39 mouse cellular contexts compared by ENCODE assay signal in the genomic region with DNA sequence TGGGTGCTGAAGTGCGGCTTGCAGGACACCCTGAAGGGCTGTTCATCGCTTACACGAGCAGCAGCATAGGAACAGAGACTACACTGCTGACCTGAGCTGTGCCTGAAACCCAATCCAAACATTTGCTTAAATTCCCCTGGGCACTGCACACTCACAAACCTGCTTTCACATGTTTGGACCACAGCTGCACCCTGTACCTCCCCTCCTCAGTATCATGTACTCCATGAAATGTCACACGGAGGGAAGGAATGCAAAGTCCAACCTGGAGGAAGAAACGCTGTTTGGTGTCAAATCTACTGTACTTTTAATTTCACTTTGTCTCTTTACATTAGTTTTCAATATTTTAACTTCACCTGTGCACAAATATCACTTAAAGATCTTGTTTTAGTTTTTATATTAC. TPM values are rescaled to one million over a fixed set of nuclear protein-coding genes. Genes with fewer than 3 reads are reported as not detected.
"Had no signal": no experiment of that assay in that cellular context is flagged by ENCODE, and none has a peak within 500 bp of the region (broad histone marks: within the 10 kb centered on the region; RNA-seq: fewer than 3 reads in every experiment).

No protein-coding gene starts in this region.

- ATAC-seq: forebrain, embryonic 13.5 days; forebrain, embryonic 14.5 days; forebrain, embryonic 15.5 days; forebrain, embryonic 16.5 days; forebrain, postnatal 0 days had no signal

- H3K4me2 ChIP-seq: embryonic facial prominence, embryonic 12.5 days; embryonic facial prominence, embryonic 13.5 days; embryonic facial prominence, embryonic 15.5 days; forebrain, embryonic 12.5 days; forebrain, embryonic 13.5 days; forebrain, embryonic 15.5 days had no signal

- H3K9me3 ChIP-seq: embryonic facial prominence, embryonic 10.5 days; embryonic facial prominence, embryonic 12.5 days; embryonic facial prominence, embryonic 13.5 days; embryonic facial prominence, embryonic 15.5 days; forebrain, embryonic 10.5 days; forebrain, embryonic 12.5 days; forebrain, embryonic 13.5 days; forebrain, embryonic 15.5 days had no signal

- H3K9ac ChIP-seq: embryonic facial prominence, embryonic 12.5 days; embryonic facial prominence, embryonic 13.5 days; embryonic facial prominence, embryonic 15.5 days; forebrain, embryonic 12.5 days; forebrain, embryonic 13.5 days; forebrain, embryonic 15.5 days; forebrain, postnatal 0 days had no signal

- H3K27me3 ChIP-seq: embryonic facial prominence, embryonic 12.5 days; embryonic facial prominence, embryonic 13.5 days; embryonic facial prominence, embryonic 15.5 days; forebrain, embryonic 12.5 days; forebrain, embryonic 13.5 days; forebrain, embryonic 15.5 days had no signal

- DNase-seq: cerebellum, adult 2 months; cerebellum, adult 8-10 months; cerebellum, adult 9-10 months; cerebellum, adult 9-11 months; cerebellum, postnatal 10 days; cerebellum, postnatal 14 days; cerebellum, postnatal 25 days; cerebellum, postnatal 36 days; embryo, embryonic 11 days; forebrain, postnatal 0 days; gastrocnemius, adult 2 months; gastrocnemius, postnatal 10 days; gastrocnemius, postnatal 14 days; gastrocnemius, postnatal 25 days; gastrocnemius, postnatal 36 days; heart, adult 11 months; heart, adult 18-20 months had no signal

- H3K4me3 ChIP-seq: embryonic facial prominence, embryonic 10.5 days; embryonic facial prominence, embryonic 12.5 days; embryonic facial prominence, embryonic 13.5 days; embryonic facial prominence, embryonic 15.5 days; erythroblast, embryonic 14.5 days; forebrain, embryonic 10.5 days; forebrain, embryonic 12.5 days; forebrain, embryonic 13.5 days; forebrain, embryonic 15.5 days; gastrocnemius, adult 2 months had no signal

- H3K36me3 ChIP-seq: embryonic facial prominence, embryonic 10.5 days; embryonic facial prominence, embryonic 12.5 days; embryonic facial prominence, embryonic 13.5 days; embryonic facial prominence, embryonic 15.5 days; forebrain, embryonic 10.5 days; forebrain, embryonic 12.5 days; forebrain, embryonic 15.5 days had no signal

- H3K4me1 ChIP-seq: embryonic facial prominence, embryonic 12.5 days; embryonic facial prominence, embryonic 13.5 days; embryonic facial prominence, embryonic 15.5 days; forebrain, embryonic 10.5 days; forebrain, embryonic 12.5 days; forebrain, embryonic 13.5 days; forebrain, embryonic 15.5 days had no signal

- H3K27ac ChIP-seq: embryonic facial prominence, embryonic 10.5 days; embryonic facial prominence, embryonic 12.5 days; embryonic facial prominence, embryonic 13.5 days; embryonic facial prominence, embryonic 15.5 days; forebrain, embryonic 10.5 days; forebrain, embryonic 12.5 days; forebrain, embryonic 13.5 days; forebrain, embryonic 15.5 days; gastrocnemius, adult 2 months had no signal

RNA-seq across cellular contexts. Expression of a gene that starts 19.8 kb away (rescaled TPM):
- total RNA-seq: common myeloid progenitor, adult 5-6 weeks; forebrain, postnatal 0 days; gastrocnemius, adult 18-20 months; gastrocnemius, adult 2 months; gastrocnemius, adult 8-10 months; gastrocnemius, postnatal 10 days; gastrocnemius, postnatal 14 days; gastrocnemius, postnatal 25 days; gastrocnemius, postnatal 36 days; gastrocnemius, postnatal 4 days; granulocyte monocyte progenitor cell, adult 5-6 weeks; heart, adult 18-20 months had no signal
- polyA plus RNA-seq: cerebellum, adult 2 months; cortical plate, adult 2 months; embryonic facial prominence, embryonic 10.5 days; embryonic facial prominence, embryonic 11.5 days; embryonic facial prominence, embryonic 12.5 days; embryonic facial prominence, embryonic 13.5 days; embryonic facial prominence, embryonic 14.5 days; embryonic facial prominence, embryonic 15.5 days; erythroblast, embryonic 14.5 days; forebrain, embryonic 10.5 days; forebrain, embryonic 11.5 days; forebrain, embryonic 12.5 days; forebrain, embryonic 13.5 days; forebrain, embryonic 14.5 days; forebrain, embryonic 15.5 days; forebrain, embryonic 16.5 days; forebrain, postnatal 0 days; frontal cortex, adult 2 months; gonadal fat pad, adult 2 months had no signal

RNA-seq across cellular contexts. Expression of a gene that starts 58.7 kb away (rescaled TPM):
- total RNA-seq: common myeloid progenitor, adult 5-6 weeks; granulocyte monocyte progenitor cell, adult 5-6 weeks had no signal
- polyA plus RNA-seq: cerebellum, adult 2 months; erythroblast, embryonic 14.5 days; forebrain, embryonic 13.5 days; forebrain, embryonic 14.5 days had no signal
